Mouse (Mus musculus) ZHBTc4 (cell line): Measurements from ENCODE around the gene Mboat7.

Source experiments
- DNase-seq: peaks from one replicate; pipeline ENCODE4 v3.0.0-alpha.2; 2011; ENCODE audit warnings: low read depth, low spot score

The Mboat7 gene

GRCm38 (mm10) chr7:3643843-3644242, 49.5 kb downstream of the Mboat7 start:
- DNase-seq, result no peak

GRCm38 (mm10) chr7:3643412-3643811, 49.9 kb downstream of the Mboat7 start:
- no peak for DNase-seq

GRCm38 (mm10) chr7:3630478-3630815, 62.9 kb downstream of the Mboat7 start:
- DNase-seq, result no peak

GRCm38 (mm10) chr7:3629543-3630477, 63.5 kb downstream of the Mboat7 start, which contains the start of the genes Tfpt and Prpf31:
Gene Tfpt (minus strand): TSS chr7:3629929.
Gene Prpf31 (plus strand): TSS chr7:3629985.
- DNase-seq, result peak; percentile 98

- DNase-seq, result no peak
Observed at GRCm38 (mm10) chr7:3629030-3629429, 64.3 kb downstream of the Mboat7 start.
